Mouse (Mus musculus): ENCODE results near the gene Rrad.

DNA sequence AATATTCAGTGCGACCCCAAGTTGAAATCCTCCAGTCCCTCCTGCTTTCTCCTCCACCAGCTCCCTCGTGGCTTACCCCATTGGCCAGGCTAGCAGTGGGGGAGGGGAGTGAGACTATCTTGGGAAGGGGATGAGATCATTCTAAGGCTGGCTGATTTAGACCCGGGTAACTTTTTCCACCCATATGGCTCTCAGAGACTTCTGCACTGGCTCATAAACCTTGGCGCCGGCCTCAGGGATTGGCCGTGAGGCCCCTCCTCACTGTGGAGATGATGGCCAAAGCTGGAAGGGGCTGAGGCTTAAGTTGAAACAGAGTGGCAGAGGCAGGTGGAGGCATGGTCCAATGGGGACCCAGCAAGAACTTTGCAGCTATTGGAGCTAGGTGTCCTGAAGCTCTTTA, 24.8 kb downstream of the Rrad start:
- TF ChIP-seq GATA1 (IDR thresholded peaks at IDR 0.05; ENCODE audit: borderline replicate concordance, low read length) (no peak), FLI1 (IDR thresholded peaks at IDR 0.05; ENCODE audit: low read length) (no peak)
